Mouse (Mus musculus) forebrain, embryonic 12.5 days (tissue): ENCODE results near the gene Lrrc8b. TPM values are rescaled to one million over a fixed set of nuclear protein-coding genes. Genes with fewer than 3 reads are reported as not detected.

Source experiments
- ATAC-seq: fragments of 200-750 bp; cut with Nextera tagmentation; 2 replicates; pipeline ENCODE4 v1.8.0; 2017; ENCODE audit warnings: moderate TSS enrichment; ENCODE audit not compliant: low FRiP score
- H3K27ac ChIP-seq: fragments of 300-500 bp; sonication (generic); 2 replicates; pipeline ENCODE4 v1.5.1; 2016; ENCODE audit warnings: mild to moderate bottlenecking
- H3K27me3 ChIP-seq: fragments of 300-500 bp; sonication (generic); 2 replicates; pipeline ENCODE4 v1.6.1; 2016; ENCODE audit warnings: mild to moderate bottlenecking
- H3K36me3 ChIP-seq: fragments of 300-500 bp; sonication (generic); replicated peaks from 2 replicates; pipeline ENCODE4 v1.6.1; 2016; ENCODE audit warnings: mild to moderate bottlenecking
- H3K4me1 ChIP-seq: fragments of 300-500 bp; sonication (generic); 2 replicates; pipeline ENCODE4 v1.6.1; 2016
- H3K4me2 ChIP-seq: fragments of 300-500 bp; sonication (generic); 2 replicates; pipeline ENCODE4 v1.6.1; 2016; ENCODE audit warnings: mild to moderate bottlenecking, moderate library complexity
- H3K4me3 ChIP-seq: fragments of 300-500 bp; sonication (generic); replicated peaks from 2 replicates; pipeline ENCODE4 v1.5.1; 2016; ENCODE audit warnings: mild to moderate bottlenecking
- H3K9ac ChIP-seq: fragments of 300-500 bp; sonication (generic); 2 replicates; pipeline ENCODE4 v1.6.1; 2016; ENCODE audit warnings: mild to moderate bottlenecking
- H3K9me3 ChIP-seq: fragments of 300-500 bp; sonication (generic); 2 replicates; pipeline ENCODE4 v1.6.1; 2016
- WGBS: fragments of 180-500 bp; shearing (Covaris S2); methylation state at CpG from one replicate; pipeline ENCODE4 v1.1.7; 2016; 5-methylcytosine and 5-hydroxymethylcytosine counted together
- polyA plus RNA-seq: library from polyadenylated mRNA; unstranded; fragments of >200 nt; fragmentation: Nextera tagmentation; extraction: Ambion mirVana; gene quantifications from 2 replicates; pipeline ENCODE4 v1.2.1, GENCODE M21; 2016

The Lrrc8b gene
- polyA plus RNA-seq, 1 experiment from 2014 or later = 11.9 TPM

- no peaks in the 10 kb centered on the region for H3K36me3 ChIP-seq
- no peak overlapping the region for H3K9ac ChIP-seq
- no peak overlapping the region for H3K27ac ChIP-seq
- H3K4me1 ChIP-seq = 0 out of 2 replicates have a peak, but pooled peaks cover 5% of the 10 kb centered on the region
- H3K9me3 ChIP-seq = no peaks in the 10 kb centered on the region
- no peak for ATAC-seq
- no peak overlapping the region for H3K4me2 ChIP-seq
- H3K27me3 ChIP-seq = no peaks in the 10 kb centered on the region
- WGBS = 93% methylated on average over 8 of the region's 8 CpGs
- no peak overlapping the region for H3K4me3 ChIP-seq
These were observed 50.0 kb downstream of the Lrrc8b start for GRCm38 (mm10) chr5:105465550-105465949.

GRCm38 (mm10) chr5:105466471-105466902 is 50.9 kb downstream of the Lrrc8b start:
- no peak overlapping the region for H3K4me3 ChIP-seq
- H3K27ac ChIP-seq = no peak overlapping the region
- no peaks in the 10 kb centered on the region for H3K27me3 ChIP-seq
- no peaks in the 10 kb centered on the region for H3K36me3 ChIP-seq
- H3K9me3 ChIP-seq = no peaks in the 10 kb centered on the region
- no peak overlapping the region for H3K9ac ChIP-seq
- H3K4me1 ChIP-seq = 0 out of 2 replicates have a peak, but pooled peaks cover 5% of the 10 kb centered on the region
- 92% methylated on average over 7 of the region's 7 CpGs for WGBS
- ATAC-seq = no peak
- no peak overlapping the region for H3K4me2 ChIP-seq

GRCm38 (mm10) chr5:105467271-105467670 is 51.7 kb downstream of the Lrrc8b start:
- H3K4me3 ChIP-seq = no peak overlapping the region
- ATAC-seq = no peak
- no peak overlapping the region for H3K4me2 ChIP-seq
- no peaks in the 10 kb centered on the region for H3K36me3 ChIP-seq
- 0 out of 2 replicates have a peak, but pooled peaks cover 5% of the 10 kb centered on the region for H3K4me1 ChIP-seq
- H3K27me3 ChIP-seq = no peaks in the 10 kb centered on the region
- no peaks in the 10 kb centered on the region for H3K9me3 ChIP-seq
- H3K27ac ChIP-seq = no peak overlapping the region
- no peak overlapping the region for H3K9ac ChIP-seq
- 69% methylated on average over 10 of the region's 10 CpGs for WGBS

- Histone ChIP-seq H3K36me3 (no peaks in the 10 kb centered on the region), H3K4me3 (no peak overlapping the region), H3K4me2 (no peak overlapping the region), H3K9me3 (no peaks in the 10 kb centered on the region), H3K27ac (no peak overlapping the region), H3K4me1 (no peaks in the 10 kb centered on the region), H3K27me3 (no peaks in the 10 kb centered on the region), H3K9ac (no peak overlapping the region)
- ATAC-seq = no peak
- 77% methylated on average over 5 of the region's 5 CpGs for WGBS
These were observed 57.6 kb downstream of the Lrrc8b start for GRCm38 (mm10) chr5:105472983-105473705.

DNA sequence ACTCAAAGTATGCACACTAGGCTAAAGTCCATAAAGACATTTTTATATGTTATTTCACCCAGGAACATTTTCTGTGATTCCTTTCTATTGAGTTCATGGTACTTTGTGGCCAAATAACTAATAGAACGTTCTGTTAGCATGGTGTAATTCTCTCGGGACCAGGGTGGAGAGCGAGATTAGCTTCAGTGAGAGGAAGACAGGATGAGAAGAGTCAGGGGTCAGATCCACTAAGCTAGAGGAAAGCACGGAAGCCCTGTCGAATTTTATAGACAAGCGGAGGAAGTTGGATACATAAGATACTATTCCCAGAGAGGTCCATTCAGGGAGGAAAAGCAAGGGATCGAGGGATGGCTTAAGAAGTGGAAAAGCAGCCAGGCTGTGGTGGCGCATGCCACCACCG is 62.0 kb downstream of the Lrrc8b start:
- Histone ChIP-seq H3K36me3 (peaks cover 26% of the 10 kb centered on the region), H3K4me3 (no peak overlapping the region), H3K9ac (no peak overlapping the region), H3K27ac (no peak overlapping the region), H3K9me3 (no peaks in the 10 kb centered on the region), H3K4me2 (no peak overlapping the region), H3K27me3 (no peaks in the 10 kb centered on the region), H3K4me1 (no peaks in the 10 kb centered on the region)
- no peak for ATAC-seq
- 95% methylated on average over 9 of the region's 9 CpGs for WGBS

DNA sequence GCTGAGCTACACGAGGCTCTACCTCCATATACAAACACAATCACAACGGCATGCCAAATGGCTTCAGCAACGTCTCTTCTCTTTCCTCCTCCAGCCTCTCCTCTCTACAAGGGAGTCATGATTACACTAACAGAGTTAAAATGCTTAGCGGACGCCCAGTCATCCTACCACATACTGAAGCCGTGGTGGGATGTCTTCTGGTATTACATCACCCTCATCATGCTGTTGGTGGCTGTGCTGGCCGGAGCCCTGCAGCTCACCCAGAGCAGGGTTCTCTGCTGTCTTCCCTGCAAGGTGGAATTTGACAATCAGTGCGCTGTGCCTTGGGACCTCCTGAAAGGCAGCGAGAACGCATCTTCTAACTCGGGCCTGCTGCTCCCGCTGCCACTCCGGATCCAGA is 64.1 kb downstream of the Lrrc8b start:
- no peak for ATAC-seq
- Histone ChIP-seq H3K4me3 (no peak overlapping the region), H3K9me3 (no peaks in the 10 kb centered on the region), H3K4me2 (no peak overlapping the region), H3K36me3 (peaks cover 26% of the 10 kb centered on the region), H3K9ac (no peak overlapping the region), H3K4me1 (no peaks in the 10 kb centered on the region), H3K27ac (no peak overlapping the region), H3K27me3 (no peaks in the 10 kb centered on the region)
- WGBS = 90% methylated on average over 13 of the region's 13 CpGs

GRCm38 (mm10) chr5:105480561-105480960 is 65.0 kb downstream of the Lrrc8b start:
- Histone ChIP-seq H3K4me3 (no peak overlapping the region), H3K27ac (no peak overlapping the region), H3K36me3 (peaks cover 30% of the 10 kb centered on the region), H3K4me2 (no peak overlapping the region), H3K27me3 (no peaks in the 10 kb centered on the region), H3K4me1 (no peaks in the 10 kb centered on the region), H3K9ac (no peak overlapping the region), H3K9me3 (no peaks in the 10 kb centered on the region)
- no peak for ATAC-seq
- 95% methylated on average over 17 of the region's 17 CpGs for WGBS

- Histone ChIP-seq H3K27ac (no peak overlapping the region), H3K36me3 (peaks cover 33% of the 10 kb centered on the region), H3K4me2 (no peak overlapping the region), H3K9ac (no peak overlapping the region), H3K4me1 (no peaks in the 10 kb centered on the region), H3K9me3 (no peaks in the 10 kb centered on the region), H3K4me3 (no peak overlapping the region), H3K27me3 (no peaks in the 10 kb centered on the region)
- ATAC-seq = no peak
- 89% methylated on average over 2 of the region's 2 CpGs for WGBS
These were observed 68.1 kb downstream of the Lrrc8b start for GRCm38 (mm10) chr5:105483632-105484031.

DNA sequence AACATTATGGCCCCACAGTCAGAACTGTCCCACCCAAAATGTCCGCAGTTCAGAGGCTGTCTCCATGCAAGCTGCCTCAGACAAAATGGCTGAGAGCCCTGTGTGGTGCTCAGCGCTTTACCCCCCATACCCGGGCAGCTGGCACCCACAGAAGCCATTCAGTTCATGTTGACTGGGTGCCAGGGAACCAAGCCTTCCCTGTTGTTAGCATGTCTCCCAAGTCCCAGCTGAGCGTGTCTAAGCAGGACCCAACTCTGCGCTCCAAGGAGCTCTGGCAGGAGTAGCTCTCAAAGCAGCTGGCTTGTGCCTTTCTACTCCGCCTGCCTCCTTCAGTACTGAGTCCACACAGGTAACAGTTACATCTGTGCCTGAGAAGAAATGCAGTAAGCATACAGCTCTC is 68.7 kb downstream of the Lrrc8b start:
- H3K36me3 ChIP-seq = peaks cover 33% of the 10 kb centered on the region
- no peak overlapping the region for H3K4me3 ChIP-seq
- no peak overlapping the region for H3K9ac ChIP-seq
- no peaks in the 10 kb centered on the region for H3K9me3 ChIP-seq
- no peak overlapping the region for H3K27ac ChIP-seq
- ATAC-seq = no peak
- no peaks in the 10 kb centered on the region for H3K4me1 ChIP-seq
- H3K27me3 ChIP-seq = no peaks in the 10 kb centered on the region
- 94% methylated on average over 6 of the region's 6 CpGs for WGBS
- H3K4me2 ChIP-seq = no peak overlapping the region

DNA sequence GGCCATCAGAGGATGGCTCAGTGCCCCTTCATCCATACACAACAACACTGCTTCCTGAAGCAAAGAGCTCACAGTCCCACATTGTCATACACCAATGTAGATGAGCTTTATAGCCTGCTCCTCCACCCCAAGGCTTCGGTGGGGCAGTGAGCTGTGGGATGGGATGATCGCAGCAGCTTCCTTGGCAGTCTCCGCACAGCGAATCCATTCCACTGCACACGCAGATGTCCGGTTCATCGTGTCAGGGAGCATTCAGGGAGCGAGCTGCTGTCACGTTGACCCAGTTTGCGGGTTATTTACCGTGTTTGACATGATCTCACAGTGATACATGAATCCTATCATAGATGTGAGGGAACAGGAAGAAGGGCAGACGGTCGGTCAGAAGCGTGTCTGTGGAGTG is 69.3 kb downstream of the Lrrc8b start:
- no peak overlapping the region for H3K4me3 ChIP-seq
- no peak overlapping the region for H3K4me2 ChIP-seq
- no peak overlapping the region for H3K9ac ChIP-seq
- H3K27ac ChIP-seq = no peak overlapping the region
- H3K36me3 ChIP-seq = peaks cover 28% of the 10 kb centered on the region
- ATAC-seq = no peak
- no peaks in the 10 kb centered on the region for H3K9me3 ChIP-seq
- 96% methylated on average over 14 of the region's 14 CpGs for WGBS
- no peaks in the 10 kb centered on the region for H3K27me3 ChIP-seq
- no peaks in the 10 kb centered on the region for H3K4me1 ChIP-seq

DNA sequence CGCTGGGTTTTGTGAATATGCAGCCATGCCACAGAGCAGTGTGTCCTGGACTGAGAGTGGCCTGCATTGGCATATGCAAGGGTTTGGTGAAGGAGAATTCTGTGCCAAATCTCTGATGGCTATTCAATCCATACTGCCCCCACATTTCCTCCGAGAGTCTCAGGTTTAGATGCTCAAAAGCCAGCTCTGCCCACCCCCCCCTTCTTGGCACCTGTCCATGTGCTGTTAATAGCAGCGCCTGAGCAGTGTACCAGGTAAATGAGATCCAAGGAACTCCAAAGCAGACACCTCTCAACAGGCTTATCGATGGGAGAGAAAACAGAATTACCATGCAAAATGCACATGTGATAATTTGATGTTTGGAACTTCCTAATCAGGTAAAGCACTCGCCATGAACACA is 74.6 kb downstream of the Lrrc8b start:
- H3K9me3 ChIP-seq = no peaks in the 10 kb centered on the region
- H3K27ac ChIP-seq = no peak overlapping the region
- H3K4me3 ChIP-seq = no peak overlapping the region
- H3K4me2 ChIP-seq = no peak overlapping the region
- H3K4me1 ChIP-seq = peaks cover 36% of the 10 kb centered on the region
- 87% methylated on average over 5 of the region's 5 CpGs for WGBS
- peaks cover 4% of the 10 kb centered on the region; the same call in 1 of the 2 replicates for H3K36me3 ChIP-seq
- H3K27me3 ChIP-seq = peaks cover 31% of the 10 kb centered on the region
- no peak overlapping the region for H3K9ac ChIP-seq
- no peak for ATAC-seq

GRCm38 (mm10) chr5:105491389-105491788 is 75.8 kb downstream of the Lrrc8b start:
- H3K4me2 ChIP-seq = no peak overlapping the region
- H3K4me3 ChIP-seq = no peak overlapping the region
- H3K27me3 ChIP-seq = peaks cover 35% of the 10 kb centered on the region
- H3K9me3 ChIP-seq = no peaks in the 10 kb centered on the region
- peaks cover 47% of the 10 kb centered on the region for H3K4me1 ChIP-seq
- no peaks in the 10 kb centered on the region; the same call in 1 of the 2 replicates for H3K36me3 ChIP-seq
- WGBS = 67% methylated on average over 4 of the region's 4 CpGs
- 0 out of 2 replicates have a peak, but pooled peaks have one; percentile 42 for ATAC-seq
- no peak overlapping the region for H3K9ac ChIP-seq
- H3K27ac ChIP-seq = no peak overlapping the region
